Mouse (Mus musculus) heart, postnatal 10 days (tissue): ENCODE measurements around the gene Ifit1bl1. TPM values are rescaled to one million over a fixed set of nuclear protein-coding genes. Genes with fewer than 3 reads are reported as not detected.
"Not testable (repeated sequence)": the region's sequence is repeated elsewhere in the genome, so short reads cannot be mapped to it uniquely, and the experiment has no call there.

Experiments
- DNase-seq, 2 experiments: peaks; one replicate each; pipeline ENCODE4 v3.0.0; 2021
- intact Hi-C: fragments of 180-260 bp; cut with DNase I; formaldehyde crosslinking; loops from one replicate; pipeline ENCODE4 v1.15.1; 2025
- total RNA-seq, 2 experiments: library from RNA; stranded (reverse); gene quantifications; 2 replicates each; pipeline ENCODE4 v1.2.3; 2021

The Ifit1bl1 gene
- total RNA-seq, 2 experiments from 2014 or later: 1.1 to 1.3 TPM

GRCm38 (mm10) chr19:34593456-34593855 lies 8.3 kb downstream of the Ifit1bl1 start:
- intact Hi-C loops: loop anchor here (2.0 kb wide), 1 partner anchor 13 kb away; the partner anchor contains the start of gene Ifit3b
- no peak for DNase-seq

GRCm38 (mm10) chr19:34588959-34589358 lies 12.8 kb downstream of the Ifit1bl1 start:
- intact Hi-C loops: no loop called here
- DNase-seq: no peak

GRCm38 (mm10) chr19:34587898-34588692 lies 13.7 kb downstream of the Ifit1bl1 start:
- DNase-seq, intact Hi-C loops: not testable (repeated sequence)

GRCm38 (mm10) chr19:34585740-34586458 lies 15.9 kb downstream of the Ifit1bl1 start:
- intact Hi-C loops, DNase-seq: not testable (repeated sequence)

GRCm38 (mm10) chr19:34583126-34583766 lies 18.5 kb downstream of the Ifit1bl1 start, which contains the start of gene Ifit3:
Gene Ifit3 (plus strand): TSS chr19:34583531.
- peak in 1 of 2 experiments; percentile 32 for DNase-seq
- intact Hi-C loops: not testable (repeated sequence)

- intact Hi-C loops, DNase-seq: not testable (repeated sequence)
These were observed 19.1 kb downstream of the Ifit1bl1 start for GRCm38 (mm10) chr19:34582696-34583095.

GRCm38 (mm10) chr19:34577121-34577520 lies 24.6 kb downstream of the Ifit1bl1 start:
- intact Hi-C loops: no loop called here

GRCm38 (mm10) chr19:34573650-34574049 lies 28.1 kb downstream of the Ifit1bl1 start:
- intact Hi-C loops: no loop called here
- no peak for DNase-seq

More at GRCm38 (mm10) chr19:34577121-34577520, 24.6 kb downstream of the Ifit1bl1 start:
- DNase-seq: no peak

- intact Hi-C loops: no loop called here
- DNase-seq: no peak
These were observed 30.7 kb downstream of the Ifit1bl1 start for GRCm38 (mm10) chr19:34571080-34571479.

- DNase-seq: peak in 1 of 2 experiments; percentile 23
- intact Hi-C loops: no loop called here
These were observed 31.8 kb downstream of the Ifit1bl1 start for GRCm38 (mm10) chr19:34569896-34570476.

- DNase-seq: no peak
- intact Hi-C loops: no loop called here
These were observed 32.5 kb downstream of the Ifit1bl1 start for GRCm38 (mm10) chr19:34568988-34569895.

GRCm38 (mm10) chr19:34566178-34566784 lies 35.5 kb downstream of the Ifit1bl1 start:
- intact Hi-C loops: no loop called here
- DNase-seq: no peak

GRCm38 (mm10) chr19:34562556-34562955 lies 39.2 kb downstream of the Ifit1bl1 start:
- intact Hi-C loops: no loop called here
- no peak for DNase-seq

GRCm38 (mm10) chr19:34556621-34557020 lies 45.1 kb downstream of the Ifit1bl1 start:
- intact Hi-C loops: no loop called here
- peak; percentile 44 to 58 for DNase-seq

GRCm38 (mm10) chr19:34554061-34554460 lies 47.7 kb downstream of the Ifit1bl1 start:
- intact Hi-C loops: loop anchor here (5.0 kb wide), 1 partner anchor 43 kb away; no protein-coding TSS in a partner anchor
- no peak for DNase-seq

- intact Hi-C loops: loop anchor here (5.0 kb wide), 1 partner anchor 44 kb away; no protein-coding TSS in a partner anchor
- no peak for DNase-seq
These were observed 48.2 kb downstream of the Ifit1bl1 start for GRCm38 (mm10) chr19:34553522-34553921.

GRCm38 (mm10) chr19:34553021-34553420 lies 48.7 kb downstream of the Ifit1bl1 start:
- peak; percentile 37 to 43 for DNase-seq
- intact Hi-C loops: loop anchor here (5.0 kb wide), 1 partner anchor 44 kb away; no protein-coding TSS in a partner anchor

GRCm38 (mm10) chr19:34551981-34552380 lies 49.8 kb downstream of the Ifit1bl1 start:
- peak; percentile 72 to 73 for DNase-seq
- intact Hi-C loops: loop anchor here (2.0 to 5.0 kb wide), 2 partner anchors 45 to 51 kb away; no protein-coding TSS in a partner anchor
